Mouse (Mus musculus): ENCODE results near the gene Il5.

Gene Il5

GRCm38 (mm10) chr11:53720715-53721114 is at the start of gene Il5:
Gene Il5 (plus strand): TSS chr11:53720794.
- CTCF ChIA-PET, result no interaction called here

GRCm38 (mm10) chr11:53671414-53671813 is 49.2 kb upstream of the Il5 start:
- CTCF ChIA-PET, result no interaction called here

GRCm38 (mm10) chr11:53680141-53680540 is 40.5 kb upstream of the Il5 start:
- CTCF ChIA-PET, result interaction anchor here (0.5 kb wide), 1 partner anchor 975 kb away, joined by 4 read pairs; no protein-coding TSS in a partner anchor

GRCm38 (mm10) chr11:53681686-53682085 is 38.9 kb upstream of the Il5 start:
- CTCF ChIA-PET, result interaction anchor here (0.7 kb wide), 1 partner anchor 177 kb away, joined by 4 read pairs; no protein-coding TSS in a partner anchor

GRCm38 (mm10) chr11:53682170-53682569 is 38.4 kb upstream of the Il5 start:
- CTCF ChIA-PET, result no interaction called here

GRCm38 (mm10) chr11:53682994-53683530 is 37.5 kb upstream of the Il5 start:
- CTCF ChIA-PET, result no interaction called here

- CTCF ChIA-PET, result no interaction called here
Measured at GRCm38 (mm10) chr11:53691979-53692378, 28.6 kb upstream of the Il5 start.

- CTCF ChIA-PET, result no interaction called here
Measured at GRCm38 (mm10) chr11:53698521-53698920, 22.1 kb upstream of the Il5 start.

GRCm38 (mm10) chr11:53699351-53699750 is 21.2 kb upstream of the Il5 start:
- CTCF ChIA-PET, result no interaction called here

GRCm38 (mm10) chr11:53706236-53706933 is 14.2 kb upstream of the Il5 start:
- CTCF ChIA-PET, result no interaction called here

GRCm38 (mm10) chr11:53706934-53707717 is 13.5 kb upstream of the Il5 start, which contains the start of gene Rad50:
Gene Rad50 (minus strand): TSS chr11:53707319.
- CTCF ChIA-PET, result interaction anchor here (0.7 kb wide), 1 partner anchor 82 kb away, joined by 3 read pairs; no protein-coding TSS in a partner anchor

- CTCF ChIA-PET, result no interaction called here
Measured at GRCm38 (mm10) chr11:53707718-53708009, 12.9 kb upstream of the Il5 start.

- CTCF ChIA-PET, result interaction anchor here (0.6 kb wide), 2 partner anchors 23 to 252 kb away, joined by 4 to 23 read pairs; no protein-coding TSS in a partner anchor
Measured at GRCm38 (mm10) chr11:53719701-53720100, 893 bp upstream of the Il5 start.

GRCm38 (mm10) chr11:53731457-53731856 is 10.9 kb downstream of the Il5 start:
- CTCF ChIA-PET, result no interaction called here

- CTCF ChIA-PET, result interaction anchor here (0.6 kb wide), 1 partner anchor 123 kb away, joined by 3 read pairs; no protein-coding TSS in a partner anchor
Measured at GRCm38 (mm10) chr11:53732244-53732643, 11.7 kb downstream of the Il5 start.

GRCm38 (mm10) chr11:53733824-53734223 is 13.2 kb downstream of the Il5 start:
- CTCF ChIA-PET, result no interaction called here

GRCm38 (mm10) chr11:53734431-53734830 is 13.8 kb downstream of the Il5 start:
- CTCF ChIA-PET, result interaction anchor here (0.5 kb wide), 1 partner anchor 35 kb away, joined by 3 read pairs; no protein-coding TSS in a partner anchor

- CTCF ChIA-PET, result interaction anchor here (1.1 kb wide), 1 partner anchor 154 kb away, joined by 3 read pairs; no protein-coding TSS in a partner anchor
Measured at GRCm38 (mm10) chr11:53734970-53735681, 14.5 kb downstream of the Il5 start.

- CTCF ChIA-PET, result interaction anchor here (1.1 kb wide), 1 partner anchor 153 kb away, joined by 3 read pairs; no protein-coding TSS in a partner anchor
Measured at GRCm38 (mm10) chr11:53735682-53736245, 15.2 kb downstream of the Il5 start.

- CTCF ChIA-PET, result interaction anchor here (0.7 kb wide), 1 partner anchor 138 kb away, joined by 12 read pairs; no protein-coding TSS in a partner anchor
Measured at GRCm38 (mm10) chr11:53736771-53737572, 16.4 kb downstream of the Il5 start.

GRCm38 (mm10) chr11:53737573-53737946 is 17.0 kb downstream of the Il5 start:
- CTCF ChIA-PET, result no interaction called here

Data from spleen, embryonic (tissue).